11 mouse cellular contexts compared by ENCODE assay signal in the genomic region with DNA sequence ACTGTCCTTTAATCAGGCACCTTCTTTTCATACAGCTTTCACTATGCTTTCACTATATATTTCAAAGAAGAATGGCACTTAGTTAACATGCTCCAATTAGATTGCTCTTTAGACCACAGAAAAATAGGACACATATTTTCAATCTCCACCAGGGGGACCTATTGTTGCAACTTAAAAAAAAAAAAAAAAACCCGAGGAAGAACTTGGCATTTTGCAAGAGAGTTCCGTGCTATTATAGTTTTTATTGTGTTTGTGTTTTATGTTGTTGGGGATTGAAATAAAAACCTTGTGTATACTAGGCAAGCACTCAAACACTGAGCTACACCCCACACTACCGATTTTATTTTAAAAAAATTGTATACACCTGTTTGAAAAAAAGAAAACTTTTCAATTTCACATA. TPM values are rescaled to one million over a fixed set of nuclear protein-coding genes. Genes with fewer than 3 reads are reported as not detected.
A peak's percentile ranks its signal among the peaks of the same experiment; 100 is the strongest.
DNase-seq lines count a peak whose midpoint lies in the region; ATAC-seq and TF ChIP-seq lines count a peak whose summit lies in the region.
"Had no signal": no experiment of that assay in that cellular context is flagged by ENCODE, and none has a peak within 500 bp of the region (broad histone marks: within the 10 kb centered on the region; RNA-seq: fewer than 3 reads in every experiment).

No protein-coding gene starts in this region.

- no peaks in the 10 kb centered on the region for H3K9me3 ChIP-seq in heart, embryonic 14.5 days (ENCODE audit: control insufficient read depth, low read length)
- H3K9me3 ChIP-seq in midbrain, embryonic 14.5 days (ENCODE audit: control insufficient read depth, low read length), result no peaks in the 10 kb centered on the region
- H3K9me3 ChIP-seq in midbrain, embryonic 15.5 days, result no peaks in the 10 kb centered on the region
- H3K9me3 ChIP-seq: liver, embryonic 13.5 days had no signal

- peaks cover 0 to 3% of the 10 kb centered on the region in 2 experiments; a peak in 1 of 4 replicates for H3K4me1 ChIP-seq in heart, embryonic 14.5 days (ENCODE audit: control insufficient read depth in 2 of 2, insufficient read depth in 2 of 2, low read length in 2 of 2)
- no peaks in the 10 kb centered on the region for H3K4me1 ChIP-seq in midbrain, embryonic 14.5 days (ENCODE audit: control insufficient read depth, insufficient read depth, low read length)
- no peaks in the 10 kb centered on the region for H3K4me1 ChIP-seq in midbrain, embryonic 15.5 days
- H3K4me1 ChIP-seq in kidney, adult 2 months (ENCODE audit: control insufficient read depth, insufficient read depth, low read length), result no peaks in the 10 kb centered on the region
- H3K4me1 ChIP-seq: liver, embryonic 13.5 days had no signal

- ATAC-seq in heart, embryonic 14.5 days (ENCODE audit: insufficient number of reproducible peaks, insufficient read depth, low FRiP score, low read depth), result no peak
- no peak for ATAC-seq in midbrain, embryonic 14.5 days (ENCODE audit: low FRiP score, low TSS enrichment)
- ATAC-seq in midbrain, embryonic 15.5 days (replicated peaks), result no peak

- no peaks in the 10 kb centered on the region for H3K27me3 ChIP-seq in heart, embryonic 14.5 days (ENCODE audit: control insufficient read depth, insufficient read depth, low read length)
- no peaks in the 10 kb centered on the region for H3K27me3 ChIP-seq in midbrain, embryonic 14.5 days (ENCODE audit: control insufficient read depth, insufficient read depth, low read length)
- H3K27me3 ChIP-seq in midbrain, embryonic 15.5 days (replicated peaks), result no peaks in the 10 kb centered on the region
- no peaks in the 10 kb centered on the region for H3K27me3 ChIP-seq in kidney, adult 2 months (replicated peaks; ENCODE audit: control insufficient read depth, insufficient read depth, low read length)
- H3K27me3 ChIP-seq: liver, embryonic 13.5 days had no signal

- H3K9ac ChIP-seq in heart, embryonic 14.5 days (ENCODE audit: low read length), result no peak overlapping the region
- no peak overlapping the region for H3K9ac ChIP-seq in midbrain, embryonic 14.5 days (replicated peaks; ENCODE audit: low read length)
- H3K9ac ChIP-seq in midbrain, embryonic 15.5 days, result no peak overlapping the region
- H3K9ac ChIP-seq: liver, embryonic 13.5 days had no signal

- TF ChIP-seq CTCF in kidney, adult 2 months (conservative IDR thresholded peaks at IDR 0.05; ENCODE audit: insufficient read depth, insufficient read length, low read depth, low read length), result no peak

- peaks cover 6% of the 10 kb centered on the region; the same call in 1 of the 2 replicates for H3K36me3 ChIP-seq in heart, embryonic 14.5 days (ENCODE audit: control insufficient read depth, insufficient read depth, low read length)
- 0 out of 2 replicates have a peak, but pooled peaks cover 2% of the 10 kb centered on the region for H3K36me3 ChIP-seq in midbrain, embryonic 14.5 days (ENCODE audit: control insufficient read depth, insufficient read depth, low read length)
- no peaks in the 10 kb centered on the region for H3K36me3 ChIP-seq in midbrain, embryonic 15.5 days (replicated peaks)
- no peaks in the 10 kb centered on the region for H3K36me3 ChIP-seq in kidney, adult 2 months (ENCODE audit: control insufficient read depth, insufficient read depth, low read length)
- H3K36me3 ChIP-seq: liver, embryonic 13.5 days had no signal

- DNase-seq in heart, postnatal 36 days, result no peak
- DNase-seq in midbrain, embryonic 14.5 days, result peak; percentile 62
- peak; percentile 49 for DNase-seq in brain, adult 2 months (ENCODE audit: low read depth, low spot score)
- DNase-seq in retina, postnatal 7 days (ENCODE audit: low read depth, low spot score), result peak; percentile 8
- DNase-seq in adrenal gland, adult (ENCODE audit: inconsistent age in 2 of 2, low spot score in 1 of 2), result no peak
- DNase-seq in kidney, adult 2 months, result no peak
- DNase-seq: cerebellum, adult 11-12 months; kidney, postnatal 14 days; liver, embryonic 13.5 days had no signal

- WGBS in heart, embryonic 14.5 days, result 31% methylated on average over 3 of the region's 3 CpGs
- 46% methylated on average over 3 of the region's 3 CpGs for WGBS in midbrain, embryonic 14.5 days
- 40% methylated on average over 3 of the region's 3 CpGs for WGBS in midbrain, embryonic 15.5 days
- 28% methylated on average over 3 of the region's 3 CpGs for WGBS in kidney, adult 2 months

- no peak overlapping the region for H3K27ac ChIP-seq in heart, embryonic 14.5 days (replicated peaks in 1 of 2; ENCODE audit: control insufficient read depth in 1 of 2, insufficient read depth in 1 of 2, low read depth in 2 of 2, low read length in 2 of 2)
- H3K27ac ChIP-seq in midbrain, embryonic 14.5 days (replicated peaks; ENCODE audit: low read depth, low read length), result no peak overlapping the region
- H3K27ac ChIP-seq in midbrain, embryonic 15.5 days, result no peak overlapping the region
- H3K27ac ChIP-seq in kidney, adult 2 months (ENCODE audit: insufficient read depth, low read depth, low read length), result no peak overlapping the region
- H3K27ac ChIP-seq: liver, embryonic 13.5 days had no signal

- H3K4me2 ChIP-seq in heart, embryonic 14.5 days (ENCODE audit: low read length), result peak overlapping the region; percentile 40
- no peak overlapping the region for H3K4me2 ChIP-seq in midbrain, embryonic 14.5 days (ENCODE audit: low read length)
- H3K4me2 ChIP-seq in midbrain, embryonic 15.5 days, result no peak overlapping the region
- H3K4me2 ChIP-seq: liver, embryonic 13.5 days had no signal

- no peak overlapping the region for H3K4me3 ChIP-seq in heart, embryonic 14.5 days (ENCODE audit: control insufficient read depth in 1 of 2, insufficient read depth in 1 of 2, low read depth in 1 of 2, low read length in 2 of 2)
- H3K4me3 ChIP-seq in midbrain, embryonic 14.5 days (replicated peaks; ENCODE audit: low read depth, low read length), result no peak overlapping the region
- no peak overlapping the region for H3K4me3 ChIP-seq in midbrain, embryonic 15.5 days
- no peak overlapping the region for H3K4me3 ChIP-seq in kidney, adult 2 months (ENCODE audit: insufficient read depth, low read depth, low read length)
- H3K4me3 ChIP-seq: liver, embryonic 13.5 days had no signal

- no peak for TF ChIP-seq POLR2A in kidney, adult 2 months (IDR thresholded peaks at IDR 0.05; ENCODE audit: low read depth, low read length)

- intact Hi-C loops in heart, postnatal 36 days (cut with DNase I), result no loop called here

RNA-seq across cellular contexts. Expression of a gene that starts 18.2 kb away (rescaled TPM):
- 226 and 231 TPM in 2 replicates for polyA plus RNA-seq in heart, embryonic 14.5 days (2014; fragmentation: Nextera tagmentation; extraction: Ambion mirVana)
- 10 to 100 TPM; 54.4 to 69.7 TPM for total RNA-seq in heart, postnatal 36 days (2021)
- polyA plus RNA-seq in midbrain, embryonic 14.5 days (2014; fragmentation: Nextera tagmentation; extraction: Ambion mirVana), result 261 and 274 TPM in 2 replicates
- 184 and 196 TPM in 2 replicates for polyA plus RNA-seq in midbrain, embryonic 15.5 days (2015; fragmentation: Nextera tagmentation; extraction: Ambion mirVana)
- 3.5 and 8.1 TPM in 2 replicates for polyA plus RNA-seq in kidney, adult 2 months (2012; rRNA removed)

Comparison
In these comparisons a context has a peak if more than half of its experiments do, and no peak if none do; other contexts are left out.
1. DNase-seq: peak in midbrain, embryonic 14.5 days (single experiment), brain, adult 2 months (single experiment) and retina, postnatal 7 days (single experiment); none in heart, postnatal 36 days (0 of 2), adrenal gland, adult (0 of 2) and kidney, adult 2 months (single experiment).
2. RNA of a gene that starts 18.2 kb away (polyA plus RNA-seq): 261 to 274 TPM in midbrain, embryonic 14.5 days, 226 to 231 TPM in heart, embryonic 14.5 days and 184 to 196 TPM in midbrain, embryonic 15.5 days; 3.5 to 8.1 TPM in kidney, adult 2 months; every median in the first group is over 10 times any median in the second.